Mouse (Mus musculus): Measurements from ENCODE around the gene Rdh14. TPM values are rescaled to one million over a fixed set of nuclear protein-coding genes. Genes with fewer than 3 reads are reported as not detected.

The Rdh14 gene
- polyA plus RNA-seq, 1 experiment, result 10.9 TPM

Other genes starting within 250 kb of the Rdh14 start
- not detected for gene Nt5c1b, start 20.8 kb upstream of the Rdh14 start, polyA plus RNA-seq (2012; fragmentation: generic; extraction: Trizol)

All from myocyte (in vitro differentiated cells).